Mouse (Mus musculus): ENCODE data around the gene Ccdc78.

The Ccdc78 gene

GRCm38 (mm10) chr17:25810890-25811289, 24.5 kb downstream of the Ccdc78 start:
- DNase-seq (ENCODE audit: low spot score in 2 of 2), result no peak

GRCm38 (mm10) chr17:25813471-25813870, 27.1 kb downstream of the Ccdc78 start:
- peak; percentile 78 to 94 for DNase-seq (ENCODE audit: low spot score in 2 of 2)

GRCm38 (mm10) chr17:25817662-25818061, 31.3 kb downstream of the Ccdc78 start:
- no peak for DNase-seq (ENCODE audit: low spot score in 2 of 2)

- peak; percentile 24 to 65 for DNase-seq (ENCODE audit: low spot score in 2 of 2)
Observed at GRCm38 (mm10) chr17:25818851-25819780, 32.7 kb downstream of the Ccdc78 start.

GRCm38 (mm10) chr17:25823452-25823851, 37.1 kb downstream of the Ccdc78 start, which contains the start of gene Wdr24:
Gene Wdr24, plus strand, starts transcription at chr17:25823627.
- peak; percentile 77 to 84 for DNase-seq (ENCODE audit: low spot score in 2 of 2)

- DNase-seq (ENCODE audit: low spot score in 2 of 2), result no peak
Observed at GRCm38 (mm10) chr17:25824362-25825142, 38.2 kb downstream of the Ccdc78 start.

GRCm38 (mm10) chr17:25825311-25825710, 38.9 kb downstream of the Ccdc78 start:
- DNase-seq (ENCODE audit: low spot score in 2 of 2), result no peak

GRCm38 (mm10) chr17:25825984-25826570, 39.7 kb downstream of the Ccdc78 start:
- DNase-seq (ENCODE audit: low spot score in 2 of 2), result no peak

GRCm38 (mm10) chr17:25827011-25827410, 40.6 kb downstream of the Ccdc78 start:
- DNase-seq (ENCODE audit: low spot score in 2 of 2), result no peak

- no peak for DNase-seq (ENCODE audit: low spot score in 2 of 2)
Observed at GRCm38 (mm10) chr17:25827546-25828222, 41.3 kb downstream of the Ccdc78 start.

- DNase-seq (ENCODE audit: low spot score in 2 of 2), result no peak
Observed at GRCm38 (mm10) chr17:25828223-25828594, 41.8 kb downstream of the Ccdc78 start.

GRCm38 (mm10) chr17:25828712-25829557, 42.6 kb downstream of the Ccdc78 start, which contains the start of gene Jmjd8:
Gene Jmjd8, plus strand, starts transcription at chr17:25828867.
- DNase-seq (ENCODE audit: low spot score in 2 of 2), result peak; percentile 69 to 83

- no peak for DNase-seq (ENCODE audit: low spot score in 2 of 2)
Observed at GRCm38 (mm10) chr17:25829558-25830017, 43.2 kb downstream of the Ccdc78 start.

- no peak for DNase-seq (ENCODE audit: low spot score in 2 of 2)
Observed at GRCm38 (mm10) chr17:25830200-25830753, 43.9 kb downstream of the Ccdc78 start.

- no peak for DNase-seq (ENCODE audit: low spot score in 2 of 2)
Observed at GRCm38 (mm10) chr17:25830806-25831431, 44.5 kb downstream of the Ccdc78 start.

GRCm38 (mm10) chr17:25831451-25832281, 45.3 kb downstream of the Ccdc78 start:
- peak in 1 of 2 experiments; percentile 41 for DNase-seq (ENCODE audit: low spot score in 2 of 2)

- peak; percentile 99 for DNase-seq (ENCODE audit: low spot score in 2 of 2)
Observed at GRCm38 (mm10) chr17:25832436-25833290, 46.3 kb downstream of the Ccdc78 start.

GRCm38 (mm10) chr17:25833291-25833663, 46.9 kb downstream of the Ccdc78 start, which contains the start of gene Stub1:
Gene Stub1, minus strand, starts transcription at chr17:25833404.
- DNase-seq (ENCODE audit: low spot score in 2 of 2), result peak in 1 of 2 experiments; percentile 75
